Mouse (Mus musculus) brown adipose tissue, adult 24 weeks (tissue): Measurements from ENCODE around the gene Trim54. TPM values are rescaled to one million over a fixed set of nuclear protein-coding genes. Genes with fewer than 3 reads are reported as not detected.

Experiments used
- polyA plus RNA-seq: library from polyadenylated mRNA; stranded (reverse); fragments of >200 nt; gene quantifications from 2 replicates; pipeline ENCODE4 v1.2.4, GENCODE M21; 2012; ENCODE audit not compliant: missing spikeins, insufficient read depth, insufficient read length

Gene Trim54
- polyA plus RNA-seq, 1 experiment, result 3.2 TPM

Other genes starting within 250 kb of the Trim54 start
- gene Tmem214, start 248.7 kb upstream of the Trim54 start, polyA plus RNA-seq, result 18.2 and 30.3 TPM in 2 replicates
- 1.7 and 2.9 TPM in 2 replicates for gene Agbl5, start 228.0 kb upstream of the Trim54 start, polyA plus RNA-seq
- gene Ost4, start 208.9 kb upstream of the Trim54 start, polyA plus RNA-seq, result 357 and 467 TPM in 2 replicates
- 2.4 and 3.6 TPM in 2 replicates for gene Emilin1, start 203.3 kb upstream of the Trim54 start, polyA plus RNA-seq
- 27.8 and 28.8 TPM in 2 replicates for gene Khk, start 195.3 kb upstream of the Trim54 start, polyA plus RNA-seq
- gene Cgref1, start 171.1 kb upstream of the Trim54 start, polyA plus RNA-seq, result 1.0 TPM in 1 of 2 replicates, not detected in the other
- 51.9 and 74.1 TPM in 2 replicates for gene Preb, start 156.4 kb upstream of the Trim54 start, polyA plus RNA-seq
- gene Tcf23, start 148.1 kb upstream of the Trim54 start, polyA plus RNA-seq, result not detected in 2 replicates
- gene Atraid, start 68.4 kb upstream of the Trim54 start, polyA plus RNA-seq, result 156 and 168 TPM in 2 replicates
- gene Slc5a6, start 67.8 kb upstream of the Trim54 start, polyA plus RNA-seq, result 8.2 and 10.3 TPM in 2 replicates
- gene Cad, start 61.9 kb upstream of the Trim54 start, polyA plus RNA-seq, result 6.8 and 19.9 TPM in 2 replicates
- gene Dnajc5g, start 10.4 kb upstream of the Trim54 start, polyA plus RNA-seq, result not detected in 2 replicates
- not detected in 2 replicates for gene Slc30a3, start 8.5 kb upstream of the Trim54 start, polyA plus RNA-seq
- gene Ucn, start 22.1 kb downstream of the Trim54 start, polyA plus RNA-seq, result not detected in 2 replicates
- 71.5 and 104 TPM in 2 replicates for gene Mpv17, start 37.5 kb downstream of the Trim54 start, polyA plus RNA-seq
- not detected in 2 replicates for gene Gm29609, start 63.2 kb downstream of the Trim54 start, polyA plus RNA-seq
- gene Gtf3c2, start 63.4 kb downstream of the Trim54 start, polyA plus RNA-seq, result 18.3 and 18.4 TPM in 2 replicates
- gene Snx17, start 76.5 kb downstream of the Trim54 start, polyA plus RNA-seq, result 56.4 and 64.8 TPM in 2 replicates
- gene Eif2b4, start 76.7 kb downstream of the Trim54 start, polyA plus RNA-seq, result 33.3 and 43.4 TPM in 2 replicates
- 10.0 and 12.1 TPM in 2 replicates for gene Zfp513, start 85.6 kb downstream of the Trim54 start, polyA plus RNA-seq
- 39.8 and 46.0 TPM in 2 replicates for gene Ppm1g, start 104.0 kb downstream of the Trim54 start, polyA plus RNA-seq
- gene Nrbp1, start 124.2 kb downstream of the Trim54 start, polyA plus RNA-seq, result 31.0 and 33.7 TPM in 2 replicates
- not detected in 2 replicates for gene Gm9970, start 124.5 kb downstream of the Trim54 start, polyA plus RNA-seq
- gene Krtcap3, start 135.0 kb downstream of the Trim54 start, polyA plus RNA-seq, result 2.0 TPM in 1 of 2 replicates, not detected in the other
- 28.9 and 34.5 TPM in 2 replicates for gene Ift172, start 174.4 kb downstream of the Trim54 start, polyA plus RNA-seq
- 3.6 and 3.7 TPM in 2 replicates for gene Fndc4, start 179.4 kb downstream of the Trim54 start, polyA plus RNA-seq
- 0.99 TPM in 1 of 2 replicates, not detected in the other for gene Gckr, start 180.7 kb downstream of the Trim54 start, polyA plus RNA-seq